Mouse (Mus musculus): ENCODE data around the gene Fcgr3.
"Not testable (repeated sequence)": the region's sequence is repeated elsewhere in the genome, so short reads cannot be mapped to it uniquely, and the experiment has no call there.

Gene Fcgr3

GRCm38 (mm10) chr1:171085718-171086117, 21.0 kb upstream of the Fcgr3 start:
- no peak for DNase-seq (ENCODE audit: low read depth, low spot score)

DNA sequence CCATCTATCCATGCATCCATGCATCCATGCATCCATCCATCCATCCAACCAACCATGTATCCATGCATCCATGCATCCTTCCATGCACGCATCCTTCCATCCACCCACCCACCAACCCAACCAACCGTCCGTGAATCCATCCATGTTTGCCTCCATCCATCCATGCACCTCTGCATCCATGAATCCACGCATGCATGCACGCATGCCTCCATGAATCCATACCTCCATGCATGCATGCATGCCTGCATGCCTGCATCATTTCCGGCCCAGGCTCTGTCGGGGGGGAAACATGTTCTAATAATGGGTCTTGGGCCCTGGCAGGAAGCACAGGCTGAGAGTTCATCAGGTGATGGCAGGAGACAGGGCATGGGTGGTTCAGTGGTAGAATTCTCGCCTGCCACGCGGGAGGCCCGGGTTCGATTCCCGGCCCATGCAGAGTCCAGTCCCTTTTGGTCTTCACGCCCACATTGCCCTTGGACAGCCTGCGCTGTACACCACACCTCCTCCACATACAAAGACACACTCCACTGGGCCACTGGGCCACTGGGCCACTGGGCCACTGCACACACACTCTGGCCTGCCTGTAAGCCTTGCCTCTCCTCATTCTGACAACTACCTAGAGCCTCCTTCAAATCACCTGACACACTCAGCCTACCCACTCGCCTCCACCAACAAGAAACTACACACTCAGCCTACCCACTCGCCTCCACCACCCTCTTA, 16.9 kb upstream of the Fcgr3 start:
- not testable (repeated sequence) for DNase-seq (ENCODE audit: low read depth, low spot score)

- not testable (repeated sequence) for DNase-seq (ENCODE audit: low read depth, low spot score)
These were observed 15.1 kb upstream of the Fcgr3 start for GRCm38 (mm10) chr1:171079825-171080224.

- DNase-seq (ENCODE audit: low read depth, low spot score), result not testable (repeated sequence)
These were observed 14.6 kb upstream of the Fcgr3 start for GRCm38 (mm10) chr1:171079345-171079744.

GRCm38 (mm10) chr1:171078419-171078818, 13.7 kb upstream of the Fcgr3 start:
- DNase-seq (ENCODE audit: low read depth, low spot score), result not testable (repeated sequence)

DNA sequence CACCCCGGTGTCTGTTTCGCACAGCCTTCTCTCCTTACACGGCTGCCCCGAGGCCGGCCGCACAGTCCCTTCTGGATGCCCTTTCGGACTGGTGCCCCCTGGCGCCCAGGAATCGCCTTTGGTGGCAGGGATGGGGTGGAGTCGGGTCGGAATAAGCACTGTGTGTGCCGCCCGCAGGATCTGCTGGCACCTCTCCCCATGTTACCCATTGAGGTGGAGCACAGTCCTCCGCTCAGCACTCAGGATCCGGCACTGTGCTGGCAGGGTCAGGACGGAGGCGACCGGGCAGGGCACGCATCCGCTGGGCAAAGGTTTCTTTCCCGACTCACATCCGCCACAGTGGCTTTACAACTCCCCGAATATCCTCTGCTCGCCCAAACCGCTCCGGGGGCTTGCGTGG, 13.2 kb upstream of the Fcgr3 start:
- not testable (repeated sequence) for DNase-seq (ENCODE audit: low read depth, low spot score)

DNA sequence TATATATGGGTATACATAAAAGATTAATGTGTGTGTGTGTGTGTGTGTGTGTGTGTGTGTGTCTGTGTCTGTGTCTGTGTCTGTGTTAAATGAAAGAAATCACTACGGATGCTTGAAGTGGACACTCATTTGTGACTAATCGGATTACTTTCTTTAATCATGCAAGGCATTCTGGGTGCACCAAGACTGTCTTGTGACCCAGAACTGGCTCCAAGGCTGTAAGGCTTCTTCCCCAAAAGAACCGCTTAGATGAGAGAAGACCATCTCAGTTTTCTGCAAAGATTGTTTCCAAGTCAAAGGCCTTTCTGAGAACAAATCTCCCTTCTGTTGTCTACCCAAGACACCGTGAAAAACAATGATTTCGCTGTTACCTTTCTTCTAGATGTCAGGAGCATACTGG, 12.5 kb upstream of the Fcgr3 start:
- DNase-seq (ENCODE audit: low read depth, low spot score), result not testable (repeated sequence)

DNA sequence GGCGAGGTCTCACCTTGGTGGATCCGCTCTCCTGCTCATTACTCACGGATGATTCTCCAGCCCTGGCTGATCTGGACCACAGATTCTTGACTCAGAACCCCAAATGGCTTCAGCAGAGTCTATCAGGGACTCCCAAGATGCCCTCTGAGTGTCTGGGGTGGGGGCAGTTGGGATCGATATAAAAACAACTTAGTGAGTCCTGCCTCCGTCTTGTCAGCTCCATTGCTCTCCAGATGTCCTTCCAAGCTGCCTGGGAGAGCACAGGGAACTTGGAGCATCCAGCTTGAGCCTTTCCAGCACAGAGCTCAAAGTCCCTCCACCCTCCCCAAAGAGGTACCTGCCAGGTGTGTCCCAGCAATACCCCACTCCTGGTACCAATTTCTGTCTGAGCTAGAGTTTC, 11.4 kb upstream of the Fcgr3 start:
- DNase-seq (ENCODE audit: low read depth, low spot score), result not testable (repeated sequence)

GRCm38 (mm10) chr1:171074283-171074682, 9.5 kb upstream of the Fcgr3 start:
- not testable (repeated sequence) for DNase-seq (ENCODE audit: low read depth, low spot score)

DNA sequence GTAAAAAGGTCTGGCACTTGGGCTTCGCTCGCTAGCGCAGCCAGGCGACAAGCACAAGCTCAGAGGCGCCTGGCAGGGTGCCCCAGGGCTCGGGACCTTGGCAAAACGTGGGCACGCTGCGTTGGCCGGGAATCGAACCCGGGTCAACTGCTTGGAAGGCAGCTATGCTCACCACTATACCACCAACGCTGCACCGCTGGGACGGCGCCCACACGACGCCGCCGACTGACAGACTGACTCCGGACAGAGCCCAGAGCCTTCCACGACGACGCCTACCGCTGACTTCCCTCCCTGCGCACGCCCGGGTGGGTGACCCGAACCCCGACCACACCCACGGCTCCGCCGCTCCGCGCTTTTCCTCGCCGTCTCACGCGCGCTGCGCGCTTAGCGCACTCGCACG, 7.5 kb upstream of the Fcgr3 start:
- DNase-seq (ENCODE audit: low read depth, low spot score), result not testable (repeated sequence)

DNA sequence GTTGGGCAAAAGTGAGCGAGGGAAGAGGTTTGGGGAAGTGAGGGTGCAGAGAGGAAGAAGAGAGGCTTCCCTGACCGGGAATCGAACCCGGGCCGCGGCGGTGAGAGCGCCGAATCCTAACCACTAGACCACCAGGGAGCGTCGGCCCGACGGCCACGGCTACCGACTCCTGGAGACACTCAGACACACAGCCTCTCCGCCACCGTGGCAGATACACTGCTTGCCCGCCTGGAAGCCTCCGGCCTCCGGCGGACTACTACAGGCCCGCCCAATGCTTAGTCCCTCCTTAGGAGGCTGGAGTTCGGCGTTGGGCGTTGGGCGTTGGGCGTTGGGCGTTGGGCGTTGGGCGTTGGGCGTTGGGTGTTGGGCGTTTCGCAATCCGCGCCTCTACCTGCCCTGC, 7.0 kb upstream of the Fcgr3 start:
- DNase-seq (ENCODE audit: low read depth, low spot score), result not testable (repeated sequence)

- not testable (repeated sequence) for DNase-seq (ENCODE audit: low read depth, low spot score)
These were observed 6.1 kb upstream of the Fcgr3 start for GRCm38 (mm10) chr1:171070879-171071278.

DNA sequence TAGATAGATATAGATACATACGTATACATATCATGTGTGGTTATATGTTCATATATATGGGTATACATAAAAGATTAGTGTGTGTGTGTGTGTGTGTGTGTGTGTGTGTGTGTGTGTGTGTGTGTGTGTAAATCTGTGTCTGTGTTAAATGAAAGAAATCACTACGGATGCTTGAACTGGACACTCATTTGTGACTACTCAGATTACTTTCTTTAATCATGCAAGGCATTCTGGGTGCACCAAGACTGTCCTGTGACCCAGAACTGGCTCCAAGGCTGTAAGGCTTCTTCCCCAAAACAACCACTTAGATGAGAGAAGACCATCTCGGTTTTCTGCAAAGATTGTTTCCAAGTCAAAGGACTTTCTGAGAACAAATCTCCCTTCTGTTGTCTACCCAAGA, 4.8 kb upstream of the Fcgr3 start:
- DNase-seq (ENCODE audit: low read depth, low spot score), result not testable (repeated sequence)

GRCm38 (mm10) chr1:171067928-171068327, 3.2 kb upstream of the Fcgr3 start:
- not testable (repeated sequence) for DNase-seq (ENCODE audit: low read depth, low spot score)

GRCm38 (mm10) chr1:171066583-171066982, 1.8 kb upstream of the Fcgr3 start:
- not testable (repeated sequence) for DNase-seq (ENCODE audit: low read depth, low spot score)

DNA sequence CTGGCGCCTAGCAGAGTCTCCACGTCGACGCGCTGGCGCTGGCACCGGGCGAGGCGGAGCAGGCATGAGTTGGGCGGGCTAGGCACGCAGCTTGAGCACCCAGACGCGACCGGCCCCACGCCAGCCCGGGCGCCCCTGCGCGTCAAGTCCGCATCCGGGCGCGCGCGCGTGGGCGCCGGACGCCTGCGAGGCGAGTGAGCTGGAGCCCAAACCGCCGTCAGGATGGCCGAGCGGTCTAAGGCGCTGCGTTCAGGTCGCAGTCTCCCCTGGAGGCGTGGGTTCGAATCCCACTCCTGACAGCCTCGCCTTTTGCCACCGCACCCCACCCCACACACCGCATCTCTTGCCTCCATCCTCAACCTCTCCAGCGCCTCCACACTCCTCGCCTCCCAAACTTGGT, 1.0 kb upstream of the Fcgr3 start:
- DNase-seq (ENCODE audit: low read depth, low spot score), result not testable (repeated sequence)

GRCm38 (mm10) chr1:171065243-171065587, 480 bp upstream of the Fcgr3 start:
- not testable (repeated sequence) for DNase-seq (ENCODE audit: low read depth, low spot score)

DNA sequence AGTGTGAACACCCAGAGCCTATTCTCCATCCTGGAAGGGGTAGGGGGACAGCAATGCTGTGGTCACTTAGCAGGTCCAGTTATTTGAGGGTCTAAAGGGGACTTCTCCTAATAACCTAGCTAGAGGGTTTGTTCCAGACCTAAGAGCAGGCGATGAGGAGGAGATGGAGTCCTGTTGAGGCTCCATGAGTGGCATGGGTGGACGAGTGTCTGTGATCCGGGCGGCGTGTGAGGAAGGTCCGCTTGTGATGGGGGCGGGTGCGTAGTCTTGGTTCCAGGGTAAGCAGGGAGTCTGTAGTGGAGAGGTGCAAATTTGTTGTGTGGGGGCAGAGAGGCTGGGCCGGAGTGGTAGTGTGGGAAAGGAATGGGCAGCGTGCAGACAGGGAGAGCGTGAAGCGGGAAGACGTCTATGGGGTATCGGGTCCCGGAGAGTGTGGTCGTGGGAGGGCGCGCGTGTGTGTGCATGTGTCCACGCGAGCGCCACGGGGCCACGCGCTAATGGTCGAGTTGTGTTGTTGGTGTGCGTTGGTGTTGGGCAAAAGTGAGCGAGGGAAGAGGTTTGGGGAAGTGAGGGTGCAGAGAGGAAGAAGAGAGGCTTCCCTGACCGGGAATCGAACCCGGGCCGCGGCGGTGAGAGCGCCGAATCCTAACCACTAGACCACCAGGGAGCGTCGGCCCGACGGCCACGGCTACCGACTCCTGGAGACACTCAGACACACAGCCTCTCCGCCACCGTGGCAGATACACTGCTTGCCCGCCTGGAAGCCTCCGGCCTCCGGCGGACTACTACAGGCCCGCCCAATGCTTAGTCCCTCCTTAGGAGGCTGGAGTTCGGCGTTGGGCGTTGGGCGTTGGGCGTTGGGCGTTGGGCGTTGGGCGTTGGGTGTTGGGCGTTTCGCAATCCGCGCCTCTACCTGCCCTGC, 905 bp downstream of the Fcgr3 start:
- DNase-seq (ENCODE audit: low read depth, low spot score), result not testable (repeated sequence)

- no peak for DNase-seq (ENCODE audit: low read depth, low spot score)
These were observed 3.2 kb downstream of the Fcgr3 start for GRCm38 (mm10) chr1:171061566-171061965.

DNA sequence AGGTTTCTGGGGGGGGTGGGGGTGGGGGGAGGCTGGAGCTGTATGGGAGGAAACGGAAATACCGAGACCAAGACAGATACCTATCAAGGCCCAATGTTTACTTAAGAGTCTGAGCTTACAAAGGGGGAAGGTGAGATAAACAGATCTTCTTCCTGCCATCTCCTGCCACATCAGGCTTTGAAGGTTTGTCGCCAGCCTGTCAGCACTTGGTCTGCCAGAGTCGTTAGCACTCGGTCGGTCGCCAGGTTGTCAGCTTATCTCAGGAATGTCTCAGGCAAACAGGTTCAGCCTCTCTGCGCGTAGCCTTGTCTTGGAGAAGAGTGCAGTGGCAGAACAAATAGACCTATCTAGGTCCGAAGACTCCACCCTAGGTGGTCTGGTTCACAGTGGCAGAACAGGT, 4.3 kb downstream of the Fcgr3 start:
- DNase-seq (ENCODE audit: low read depth, low spot score), result no peak

DNA sequence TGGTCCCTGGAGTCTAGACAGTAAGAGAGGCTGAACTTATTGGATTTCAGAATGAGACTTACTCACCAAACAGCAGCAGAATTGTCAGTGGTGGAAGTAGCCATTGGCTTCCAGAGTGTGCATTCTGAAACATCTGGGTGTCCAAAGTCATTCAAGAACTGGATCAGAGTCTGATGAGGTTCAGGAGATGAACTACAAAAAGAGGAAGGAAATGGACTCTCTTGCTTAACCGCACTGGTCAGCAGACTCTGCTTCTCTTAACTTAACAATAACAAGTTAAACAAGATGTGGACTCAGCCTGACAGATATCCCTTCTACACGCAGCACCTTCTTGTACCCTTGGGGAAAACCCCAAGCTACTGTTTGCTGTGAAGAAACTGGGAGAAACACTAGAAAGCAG, 5.5 kb downstream of the Fcgr3 start:
- DNase-seq (ENCODE audit: low read depth, low spot score), result no peak

DNA sequence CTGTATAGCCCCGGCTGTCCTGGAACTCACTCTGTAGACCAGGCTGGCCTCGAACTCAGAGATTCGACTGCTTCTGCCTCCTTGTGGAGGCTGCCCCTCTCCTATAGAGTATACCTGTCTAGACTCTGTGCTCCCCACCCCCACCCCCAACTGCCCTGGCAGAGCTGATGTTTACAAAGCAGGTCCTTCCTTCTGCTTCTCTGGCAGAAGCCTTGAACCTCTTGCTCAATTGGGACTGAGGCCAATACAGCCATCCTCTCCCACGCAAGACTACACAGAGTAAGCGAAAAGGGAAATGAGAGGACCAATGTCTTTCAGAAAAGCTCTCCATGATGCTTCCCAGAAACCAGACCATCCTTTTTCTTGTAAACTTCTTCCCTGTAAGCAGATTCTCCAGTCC, 7.5 kb downstream of the Fcgr3 start:
- no peak for DNase-seq (ENCODE audit: low read depth, low spot score)

DNA sequence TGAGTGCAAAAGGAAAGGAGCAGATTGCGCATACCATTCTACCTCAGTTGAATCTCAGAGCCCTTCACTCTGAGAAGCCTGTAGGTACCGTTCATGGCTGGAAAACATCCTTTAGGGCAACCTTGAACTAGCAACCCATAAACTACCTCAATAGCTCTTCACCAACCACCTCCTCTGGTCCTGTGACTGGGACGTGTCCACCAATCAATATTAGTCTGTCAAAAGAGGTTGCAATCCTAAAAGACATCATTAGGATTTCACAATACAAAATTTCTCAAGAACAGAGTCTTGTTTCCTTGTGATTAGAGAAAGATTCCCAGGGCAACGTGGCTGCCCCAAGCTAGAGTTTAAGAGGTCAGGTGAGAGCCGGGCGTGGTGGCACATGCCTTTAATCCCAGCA, 11.4 kb downstream of the Fcgr3 start:
- no peak for DNase-seq (ENCODE audit: low read depth, low spot score)
